Mouse (Mus musculus): ENCODE measurements at regions not wholly inside any gene's neighbourhood (a gene's known extent, or its start where the extent isn't known, plus 50 kb on each side); places are given as distances from the start of the nearest gene placed in this dataset.

DNA sequence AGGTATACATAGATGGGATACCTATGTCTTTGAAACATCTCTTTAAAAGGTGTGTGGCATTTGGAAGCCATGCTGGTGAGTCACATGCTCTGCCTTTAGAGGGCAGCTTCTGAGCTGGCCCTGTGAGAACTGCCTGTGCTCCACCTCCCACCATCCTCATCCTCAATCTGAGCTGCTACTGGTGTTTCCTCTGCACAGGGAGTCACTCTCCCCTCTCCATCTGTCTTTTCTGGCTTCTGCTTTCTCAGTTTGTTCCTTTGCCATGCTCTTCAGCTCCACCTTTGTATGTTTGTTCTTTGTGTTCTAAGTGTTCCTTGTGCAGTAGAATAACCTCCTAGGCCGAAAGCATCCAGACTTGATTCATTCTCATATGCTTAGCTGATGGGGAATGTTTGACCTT is 226.6 kb upstream of the Ldoc1 start:
- peak; percentile 19 for DNase-seq
